12 mouse cellular contexts compared by ENCODE assay signal in the genomic region with DNA sequence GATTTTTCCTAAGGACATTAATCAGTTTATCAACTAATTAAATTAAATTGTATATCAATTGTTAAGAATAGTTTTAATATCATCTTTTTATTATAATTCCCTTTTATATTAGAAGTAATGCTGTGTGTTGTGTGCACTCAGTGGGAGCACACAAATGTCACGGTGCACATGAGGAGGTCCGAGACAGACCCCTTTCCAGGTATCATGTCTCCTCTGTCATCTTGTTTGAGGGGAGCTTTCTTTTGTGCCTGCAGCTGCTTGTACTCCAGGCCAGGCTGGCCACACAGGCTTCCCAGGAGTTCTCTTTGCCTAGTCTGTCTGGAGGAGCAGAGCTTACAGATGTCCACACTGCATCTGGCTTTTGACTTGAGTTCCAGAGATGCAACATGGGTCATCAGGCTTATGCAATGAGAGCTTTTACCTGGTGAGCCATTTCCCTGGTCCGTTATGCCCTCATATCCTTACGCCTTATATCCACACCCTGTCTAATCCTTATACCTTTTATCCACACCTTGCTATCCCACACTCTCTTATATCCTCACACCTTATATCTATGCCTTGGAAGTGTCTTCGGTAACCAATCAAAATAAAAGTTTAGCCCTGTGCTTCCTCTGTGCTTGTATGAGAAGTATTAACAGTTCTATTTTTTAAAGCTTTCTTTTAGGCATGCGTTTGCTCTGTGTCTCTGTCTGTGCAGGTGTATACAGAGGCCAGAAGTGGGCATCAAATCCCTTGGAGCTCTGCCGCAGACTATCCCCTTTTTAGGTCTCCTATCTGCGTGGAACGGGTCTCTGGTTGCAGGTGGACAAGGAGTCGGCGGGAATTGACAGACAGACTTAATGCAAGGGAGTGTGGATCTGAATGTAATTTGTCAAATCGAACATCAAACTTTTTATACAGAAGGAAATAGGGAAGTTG.
"Had no signal": no experiment of that assay in that cellular context is flagged by ENCODE, and none has a peak within 500 bp of the region (broad histone marks: within the 10 kb centered on the region; RNA-seq: fewer than 3 reads in every experiment).

No protein-coding gene starts in this region.

- DNase-seq: left cerebral cortex, postnatal 4 days; liver; liver, embryonic 13.5 days; liver, postnatal 0 days; lung, adult 18-20 months; lung, adult 2 months; lung, embryonic 14.5 days; lung, postnatal 10 days; lung, postnatal 14 days; lung, postnatal 36 days; lung, postnatal 4 days; midbrain, embryonic 14.5 days had no signal
